Mouse (Mus musculus): ENCODE results near the gene Rab26. TPM values are rescaled to one million over a fixed set of nuclear protein-coding genes. Genes with fewer than 3 reads are reported as not detected.

Gene Rab26
- polyA plus RNA-seq, 1 experiment from 2014 or later: 3.4 TPM

GRCm38 (mm10) chr17:24527723-24528559 lies 6.1 kb downstream of the Rab26 start, which contains the start of gene Traf7:
Gene Traf7 (minus strand): TSS chr17:24527938.
- peaks cover 29% of the 10 kb centered on the region for H3K36me3 ChIP-seq
- peaks cover 66% of the 10 kb centered on the region for H3K4me1 ChIP-seq
- H3K4me2 ChIP-seq (replicated peaks): peak within 1 kb of the TSS; percentile 79
- peak within 1 kb of the TSS; percentile 79 for H3K27ac ChIP-seq
- peak within 1 kb of the TSS; percentile 88 for H3K4me3 ChIP-seq
- ATAC-seq (ENCODE audit: low FRiP score, low read depth): peak; percentile 98
- no peaks in the 10 kb centered on the region for H3K27me3 ChIP-seq
- WGBS: under 1% methylated on average over 40 of the region's 40 CpGs
- no peaks in the 10 kb centered on the region for H3K9me3 ChIP-seq
- peak within 1 kb of the TSS; percentile 90 for H3K9ac ChIP-seq

- Histone ChIP-seq H3K4me1 (peaks cover 60% of the 10 kb centered on the region), H3K27me3 (no peaks in the 10 kb centered on the region), H3K9ac (peak overlapping the region; percentile 90), H3K4me2 (replicated peaks) (peak overlapping the region; percentile 75), H3K27ac (peak overlapping the region; percentile 67), H3K36me3 (peaks cover 33% of the 10 kb centered on the region), H3K4me3 (peak overlapping the region; percentile 88), H3K9me3 (no peaks in the 10 kb centered on the region)
- no peak; the same call in 1 of the 2 replicates for ATAC-seq (ENCODE audit: low FRiP score, low read depth)
- WGBS: under 1% methylated on average over 19 of the region's 19 CpGs
Measured at GRCm38 (mm10) chr17:24527315-24527714, 6.7 kb downstream of the Rab26 start.

DNA sequence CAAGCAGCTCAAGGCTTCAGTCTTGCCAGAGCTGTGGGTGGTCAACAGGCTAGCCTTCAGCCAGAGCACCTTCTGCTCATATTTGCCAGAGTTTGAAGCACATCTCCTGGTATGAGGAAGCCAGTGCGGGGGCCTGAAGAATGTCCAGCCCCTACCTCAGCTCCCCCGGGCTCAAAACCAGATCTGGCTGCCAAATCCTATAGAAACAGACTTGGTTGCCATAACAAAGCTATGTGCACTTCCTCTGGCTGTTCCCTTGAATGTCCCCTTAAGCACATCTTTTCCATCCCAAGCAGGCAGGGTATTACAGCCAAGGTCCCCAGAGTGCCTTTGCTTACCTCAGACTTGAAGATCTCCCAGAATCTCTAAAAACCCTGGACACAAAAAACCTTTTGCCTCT lies 9.3 kb downstream of the Rab26 start:
- Histone ChIP-seq H3K4me3 (no peak overlapping the region), H3K9me3 (no peaks in the 10 kb centered on the region), H3K4me1 (peaks cover 34% of the 10 kb centered on the region), H3K27ac (peak overlapping the region; percentile 17; the same call in 1 of the 2 replicates), H3K4me2 (replicated peaks) (no peak overlapping the region), H3K27me3 (no peaks in the 10 kb centered on the region), H3K36me3 (peaks cover 37% of the 10 kb centered on the region), H3K9ac (peak overlapping the region; percentile 90)
- ATAC-seq (ENCODE audit: low FRiP score, low read depth): no peak
- WGBS: 83% methylated on average over 2 of the region's 2 CpGs

DNA sequence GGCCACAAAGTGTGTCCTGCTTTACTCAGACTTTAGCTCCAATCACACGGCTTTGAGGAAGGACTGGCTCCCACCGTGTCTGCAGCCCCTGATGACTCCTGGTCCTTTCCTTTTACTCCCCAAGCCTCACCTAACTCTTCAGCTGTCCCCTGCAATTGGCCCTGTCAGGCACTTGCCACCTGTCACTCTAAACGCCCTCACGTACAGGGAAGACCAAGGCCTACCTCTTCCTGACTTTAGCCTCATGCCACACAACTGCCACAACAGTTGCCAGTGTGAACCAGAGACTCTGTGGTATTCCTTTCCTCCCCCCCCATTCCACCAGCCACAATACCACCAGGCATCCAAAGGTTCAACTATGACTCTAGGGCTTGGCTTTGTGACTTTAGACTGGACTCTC lies 13.6 kb downstream of the Rab26 start:
- H3K9me3 ChIP-seq: no peaks in the 10 kb centered on the region

DNA sequence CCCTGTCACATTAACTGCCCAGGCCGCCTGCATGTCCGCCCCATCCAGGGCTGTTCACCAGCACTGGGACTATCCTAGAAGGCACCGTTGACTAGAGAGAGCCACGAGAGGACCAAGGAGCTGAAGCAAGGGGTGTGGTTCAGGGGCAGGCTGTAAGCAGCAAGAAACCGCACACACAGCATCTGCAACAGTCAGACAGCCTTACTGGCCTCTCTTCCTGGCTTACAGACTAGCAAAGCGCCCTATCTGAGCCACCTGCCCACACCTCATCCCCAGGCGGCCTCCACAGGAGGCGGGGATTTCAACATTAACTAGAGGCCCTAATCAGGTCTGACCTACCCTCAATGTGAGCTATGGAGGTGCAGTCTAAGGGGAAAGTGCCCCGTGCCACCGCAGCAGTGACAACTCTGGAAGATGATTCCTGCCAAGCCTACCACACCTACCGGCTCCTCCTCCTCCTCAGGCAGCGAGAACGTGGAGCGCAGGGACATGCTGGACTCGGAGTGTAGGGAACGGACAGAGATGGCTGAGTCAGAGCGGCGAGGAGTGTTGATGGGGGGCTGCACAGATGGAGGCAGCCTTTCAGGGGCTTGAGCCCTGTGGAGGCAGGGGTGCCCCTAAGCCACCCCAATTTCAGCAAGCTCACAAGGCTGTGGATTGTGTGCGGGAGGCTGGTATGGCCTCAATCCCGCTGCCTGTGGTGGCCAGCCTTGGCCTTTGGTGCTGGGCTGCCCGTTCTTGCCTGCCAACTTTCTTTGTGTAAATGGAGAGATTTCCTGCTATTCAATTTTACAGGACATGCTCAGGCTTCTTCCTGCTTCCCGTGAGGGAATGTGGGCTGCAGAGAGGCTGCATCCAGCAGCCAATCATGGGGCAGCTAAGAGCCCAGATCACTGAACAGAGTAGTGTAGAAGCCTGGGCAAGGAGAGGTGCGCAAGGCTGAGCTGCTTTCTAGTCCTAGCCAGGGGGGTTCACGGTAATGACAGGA lies 19.4 kb downstream of the Rab26 start:
- Histone ChIP-seq H3K9ac (peak overlapping the region; percentile 31; the same call in 1 of the 2 replicates), H3K4me1 (no peaks in the 10 kb centered on the region), H3K9me3 (no peaks in the 10 kb centered on the region), H3K36me3 (peaks cover 98% of the 10 kb centered on the region), H3K27ac (no peak overlapping the region), H3K4me2 (replicated peaks) (0 out of 2 replicates have a peak overlapping the region, but pooled peaks have one; percentile 14), H3K4me3 (0 out of 2 replicates have a peak overlapping the region, but pooled peaks have one; percentile 7), H3K27me3 (no peaks in the 10 kb centered on the region)
- ATAC-seq (ENCODE audit: low FRiP score, low read depth): no peak
- 89% methylated on average over 24 of the region's 24 CpGs for WGBS

More for the DNA sequence above, 13.6 kb downstream of the Rab26 start:
- peaks cover 9% of the 10 kb centered on the region; the same call in 1 of the 2 replicates for H3K4me1 ChIP-seq
- no peak overlapping the region for H3K27ac ChIP-seq
- H3K4me3 ChIP-seq: no peak overlapping the region
- H3K9ac ChIP-seq: no peak overlapping the region
- H3K36me3 ChIP-seq: peaks cover 73% of the 10 kb centered on the region
- 82% methylated on average over 4 of the region's 4 CpGs for WGBS
- ATAC-seq (ENCODE audit: low FRiP score, low read depth): no peak
- no peak overlapping the region for H3K4me2 ChIP-seq (replicated peaks)
- no peaks in the 10 kb centered on the region for H3K27me3 ChIP-seq

- Histone ChIP-seq H3K9me3 (no peaks in the 10 kb centered on the region), H3K27ac (no peak overlapping the region), H3K9ac (no peak overlapping the region), H3K27me3 (no peaks in the 10 kb centered on the region), H3K4me2 (replicated peaks) (0 out of 2 replicates have a peak overlapping the region, but pooled peaks have one; percentile 7), H3K4me1 (no peaks in the 10 kb centered on the region), H3K36me3 (peaks cover 98% of the 10 kb centered on the region), H3K4me3 (no peak overlapping the region)
- peak; percentile 62; the same call in 1 of the 2 replicates for ATAC-seq (ENCODE audit: low FRiP score, low read depth)
- 57% methylated on average over 5 of the region's 5 CpGs for WGBS
Measured at GRCm38 (mm10) chr17:24513609-24514008, 20.4 kb downstream of the Rab26 start.

- Histone ChIP-seq H3K4me1 (peaks cover 12% of the 10 kb centered on the region; the same call in 1 of the 2 replicates), H3K27ac (no peak overlapping the region), H3K27me3 (0 out of 2 replicates have a peak, but pooled peaks cover 5% of the 10 kb centered on the region), H3K4me3 (no peak overlapping the region), H3K9me3 (no peaks in the 10 kb centered on the region), H3K9ac (no peak overlapping the region), H3K36me3 (peaks cover 79% of the 10 kb centered on the region), H3K4me2 (replicated peaks) (no peak overlapping the region)
- WGBS: 83% methylated on average over 12 of the region's 12 CpGs
- ATAC-seq (ENCODE audit: low FRiP score, low read depth): no peak
Measured at GRCm38 (mm10) chr17:24507806-24508460, 26.1 kb downstream of the Rab26 start.

GRCm38 (mm10) chr17:24507129-24507664 lies 26.8 kb downstream of the Rab26 start:
- H3K4me3 ChIP-seq: no peak overlapping the region
- no peak overlapping the region for H3K9ac ChIP-seq
- no peak for ATAC-seq (ENCODE audit: low FRiP score, low read depth)
- H3K36me3 ChIP-seq: peaks cover 80% of the 10 kb centered on the region
- H3K27me3 ChIP-seq: 0 out of 2 replicates have a peak, but pooled peaks cover 5% of the 10 kb centered on the region
- H3K4me1 ChIP-seq: peaks cover 12% of the 10 kb centered on the region; the same call in 1 of the 2 replicates
- no peak overlapping the region for H3K4me2 ChIP-seq (replicated peaks)
- no peaks in the 10 kb centered on the region for H3K9me3 ChIP-seq
- WGBS: 44% methylated on average over 13 of the region's 19 CpGs
- H3K27ac ChIP-seq: no peak overlapping the region

- 25% methylated on average over 36 of the region's 36 CpGs for WGBS
- Histone ChIP-seq H3K27me3 (0 out of 2 replicates have a peak, but pooled peaks cover 5% of the 10 kb centered on the region), H3K4me1 (peaks cover 12% of the 10 kb centered on the region; the same call in 1 of the 2 replicates), H3K36me3 (peaks cover 80% of the 10 kb centered on the region), H3K9ac (peak overlapping the region; percentile 43; the same call in 1 of the 2 replicates), H3K4me2 (replicated peaks) (peak overlapping the region; percentile 40), H3K27ac (no peak overlapping the region), H3K9me3 (no peaks in the 10 kb centered on the region), H3K4me3 (no peak overlapping the region)
- no peak for ATAC-seq (ENCODE audit: low FRiP score, low read depth)
Measured at GRCm38 (mm10) chr17:24506332-24507070, 27.5 kb downstream of the Rab26 start.

GRCm38 (mm10) chr17:24505286-24505955 lies 28.6 kb downstream of the Rab26 start:
- Histone ChIP-seq H3K36me3 (peaks cover 80% of the 10 kb centered on the region), H3K4me1 (peaks cover 12% of the 10 kb centered on the region; the same call in 1 of the 2 replicates)
- WGBS: 88% methylated on average over 30 of the region's 30 CpGs

More at GRCm38 (mm10) chr17:24505286-24505955, 28.6 kb downstream of the Rab26 start:
- Histone ChIP-seq H3K9me3 (no peaks in the 10 kb centered on the region), H3K4me2 (replicated peaks) (no peak overlapping the region), H3K27me3 (0 out of 2 replicates have a peak, but pooled peaks cover 5% of the 10 kb centered on the region), H3K4me3 (no peak overlapping the region), H3K9ac (no peak overlapping the region), H3K27ac (no peak overlapping the region)
- ATAC-seq (ENCODE audit: low FRiP score, low read depth): no peak

All from limb, embryonic 13.5 days (tissue).